In the genomic region with DNA sequence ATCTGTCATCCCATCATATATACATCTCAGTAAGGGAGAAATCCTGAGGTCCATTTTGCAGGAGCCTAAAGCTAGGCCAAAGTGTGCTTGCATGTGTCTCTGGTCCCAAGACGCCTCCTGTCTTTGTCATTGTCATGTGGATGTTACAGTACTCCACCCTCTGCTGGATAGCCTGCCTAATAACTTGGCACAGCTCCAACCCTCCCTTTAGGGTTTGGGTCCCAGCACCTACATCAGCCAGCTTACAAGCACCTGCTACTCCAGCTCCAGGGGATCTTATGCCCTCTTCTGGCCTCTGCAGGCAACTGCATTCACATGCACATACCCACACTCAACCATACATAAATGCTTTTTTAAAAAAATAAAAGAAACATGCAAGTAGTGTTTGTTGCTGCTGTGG, we compare ENCODE assay signal across 25 mouse cellular contexts. TPM values are rescaled to one million over a fixed set of nuclear protein-coding genes. Genes with fewer than 3 reads are reported as not detected.
DNase-seq lines count a peak whose midpoint lies in the region; ATAC-seq and TF ChIP-seq lines count a peak whose summit lies in the region.
"Had no signal": no experiment of that assay in that cellular context is flagged by ENCODE, and none has a peak within 500 bp of the region (broad histone marks: within the 10 kb centered on the region; RNA-seq: fewer than 3 reads in every experiment).

No protein-coding gene starts in this region.

- no peak overlapping the region for H3K4me3 ChIP-seq in layer of hippocampus, adult 2 months
- no peak overlapping the region for H3K4me3 ChIP-seq in thymus, adult 2 months (ENCODE audit: control insufficient read depth, insufficient read depth, low read length)
- H3K4me3 ChIP-seq in ES-Bruce4 (ENCODE audit: low read depth, low read length): no peak overlapping the region
- H3K4me3 ChIP-seq in midbrain, embryonic 10.5 days: no peak overlapping the region
- H3K4me3 ChIP-seq: embryonic facial prominence, embryonic 15.5 days; hindbrain, embryonic 12.5 days; limb, embryonic 15.5 days; neural tube, embryonic 12.5 days had no signal

- no peaks in the 10 kb centered on the region for H3K9me3 ChIP-seq in ES-Bruce4 (replicated peaks; ENCODE audit: control insufficient read depth, insufficient read depth, low read length, poor library complexity, severe bottlenecking)
- H3K9me3 ChIP-seq in midbrain, embryonic 10.5 days (replicated peaks): peaks cover 7% of the 10 kb centered on the region; the same call in 1 of the 2 replicates
- H3K9me3 ChIP-seq: embryonic facial prominence, embryonic 15.5 days; hindbrain, embryonic 12.5 days; limb, embryonic 15.5 days; neural tube, embryonic 12.5 days had no signal

- H3K9ac ChIP-seq in ES-Bruce4 (ENCODE audit: low read depth, poor library complexity, severe bottlenecking): no peak overlapping the region
- H3K9ac ChIP-seq: embryonic facial prominence, embryonic 15.5 days; hindbrain, embryonic 12.5 days; limb, embryonic 15.5 days; neural tube, embryonic 12.5 days had no signal

- H3K27me3 ChIP-seq in thymus, adult 2 months (ENCODE audit: control insufficient read depth, insufficient read depth, low read length): no peaks in the 10 kb centered on the region
- H3K27me3 ChIP-seq in ES-Bruce4 (ENCODE audit: control insufficient read depth, insufficient read depth, low read length, poor library complexity, severe bottlenecking): no peaks in the 10 kb centered on the region
- peaks cover 4% of the 10 kb centered on the region; the same call in 1 of the 2 replicates for H3K27me3 ChIP-seq in midbrain, embryonic 10.5 days (ENCODE audit: low read depth, poor library complexity, severe bottlenecking)
- H3K27me3 ChIP-seq: neural tube, embryonic 12.5 days had no signal

- H3K27ac ChIP-seq in layer of hippocampus, adult 2 months: no peak overlapping the region
- no peak overlapping the region for H3K27ac ChIP-seq in thymus, adult 2 months (ENCODE audit: control insufficient read depth, insufficient read depth, low read length)
- no peak overlapping the region for H3K27ac ChIP-seq in ES-Bruce4 (ENCODE audit: insufficient read depth, low read length)
- no peak overlapping the region for H3K27ac ChIP-seq in midbrain, embryonic 10.5 days (replicated peaks)
- H3K27ac ChIP-seq: embryonic facial prominence, embryonic 15.5 days; hindbrain, embryonic 12.5 days; limb, embryonic 15.5 days; neural tube, embryonic 12.5 days had no signal

- no peak for ATAC-seq in megakaryocyte progenitor cell, adult 5-6 weeks (replicated peaks; ENCODE audit: poor library complexity)
- ATAC-seq: inflammation-experienced regulatory T-cells, adult 6 months had no signal

- TF ChIP-seq CTCF in layer of hippocampus, adult 2 months (conservative IDR thresholded peaks at IDR 0.05): 0 out of 2 replicates have a peak, but pooled peaks have one; percentile 21
- TF ChIP-seq CTCF in thymus, adult 2 months (IDR thresholded peaks at IDR 0.05; ENCODE audit: borderline replicate concordance, control insufficient read depth, extremely low read depth, insufficient read depth, low read length, poor library complexity): no peak
- TF ChIP-seq CTCF in ES-Bruce4 (IDR thresholded peaks at IDR 0.05; ENCODE audit: low read depth, low read length): peak; percentile 36
- 0 out of 2 replicates have a peak, but pooled peaks have one; percentile 3 for TF ChIP-seq CTCF in brain, embryonic 14.5 days (IDR thresholded peaks at IDR 0.05; ENCODE audit: borderline replicate concordance, extremely low read depth, insufficient read depth, insufficient read length)

- no peak for TF ChIP-seq EP300 in ES-Bruce4 (IDR thresholded peaks at IDR 0.05; ENCODE audit: insufficient read depth, low read depth, low read length)

- no peak for DNase-seq in layer of hippocampus, adult 2 months (ENCODE audit: low spot score in 2 of 2)
- DNase-seq in layer of hippocampus, postnatal 10 days (ENCODE audit: low spot score in 2 of 2): no peak
- peak; percentile 4 for DNase-seq in thymus, adult 2 months
- no peak for DNase-seq in thymus, postnatal 0 days (ENCODE audit: low spot score)
- DNase-seq in brain, embryonic 14.5 days (ENCODE audit: low read depth): no peak
- no peak for DNase-seq in midbrain, embryonic 10.5 days (ENCODE audit: low spot score)
- DNase-seq: adrenal gland, adult 8-10 months; cerebellum, adult 9-11 months; embryo, embryonic 11 days; heart, postnatal 10 days; layer of hippocampus, postnatal 36 days; lung, adult 2 months; lung, postnatal 36 days had no signal

- whole genome bisulfite sequencing in thymus, adult 2 months: 100% methylated on average over 1 of the region's 1 CpGs
- 86% methylated on average over 1 of the region's 1 CpGs for WGBS in midbrain, embryonic 10.5 days

- no peak for TF ChIP-seq POLR2A in thymus, adult 2 months (IDR thresholded peaks at IDR 0.05; ENCODE audit: control insufficient read depth, extremely low read depth, insufficient read depth, low read length, poor library complexity)
- no peak for TF ChIP-seq POLR2A in ES-Bruce4 (IDR thresholded peaks at IDR 0.05; ENCODE audit: insufficient read depth, low read length)
- TF ChIP-seq POLR2A in brain, embryonic 14.5 days (IDR thresholded peaks at IDR 0.05; ENCODE audit: borderline replicate concordance, extremely low read depth, insufficient read depth, insufficient read length, poor library complexity, severe bottlenecking): no peak

- no peaks in the 10 kb centered on the region for H3K36me3 ChIP-seq in thymus, adult 2 months (ENCODE audit: control insufficient read depth, insufficient read depth, low read length)
- no peaks in the 10 kb centered on the region for H3K36me3 ChIP-seq in ES-Bruce4 (ENCODE audit: control insufficient read depth, insufficient read depth, low read length, poor library complexity, severe bottlenecking)
- H3K36me3 ChIP-seq in midbrain, embryonic 10.5 days: no peaks in the 10 kb centered on the region
- H3K36me3 ChIP-seq: embryonic facial prominence, embryonic 15.5 days; hindbrain, embryonic 12.5 days; limb, embryonic 15.5 days; neural tube, embryonic 12.5 days had no signal

- H3K4me1 ChIP-seq in thymus, adult 2 months (replicated peaks; ENCODE audit: control insufficient read depth, insufficient read depth, low read length): no peaks in the 10 kb centered on the region
- no peaks in the 10 kb centered on the region for H3K4me1 ChIP-seq in ES-Bruce4 (ENCODE audit: control insufficient read depth, insufficient read depth, low read length)
- peaks cover 12% of the 10 kb centered on the region for H3K4me1 ChIP-seq in midbrain, embryonic 10.5 days
- H3K4me1 ChIP-seq: embryonic facial prominence, embryonic 15.5 days; hindbrain, embryonic 12.5 days; limb, embryonic 15.5 days; neural tube, embryonic 12.5 days had no signal

RNA-seq across cellular contexts. Expression of gene Foxb1, which starts 12.8 kb away (rescaled TPM):
- not detected for total RNA-seq in layer of hippocampus, adult 2 months (2021)
- under 1 TPM in 1 of 2 experiments, not detected in 1; 0.11 TPM for total RNA-seq in layer of hippocampus, postnatal 10 days (2021)
- 1.0 and 1.7 TPM in 2 replicates for polyA plus RNA-seq in thymus, adult 2 months (2012; rRNA removed)
- 0.51 and 0.70 TPM in 2 replicates for polyA plus RNA-seq in thymus, postnatal 0 days (2015; fragmentation: Nextera tagmentation; extraction: Ambion mirVana)
- polyA plus RNA-seq in ES-Bruce4 (2011; ENCODE audit: insufficient read depth, insufficient read length, low read depth, missing spikeins): 0.52 and 0.60 TPM in 2 replicates
- 10.1 and 14.1 TPM in 2 replicates for polyA plus RNA-seq in brain, embryonic 14.5 days (2012; rRNA removed)
- total RNA-seq in megakaryocyte progenitor cell, adult 5-6 weeks (2015): not detected in 2 replicates
- total RNA-seq in megakaryocyte progenitor cell, adult 5-6 weeks (2017): not detected in 2 replicates
- polyA plus RNA-seq in midbrain, embryonic 10.5 days (2016; fragmentation: Nextera tagmentation; extraction: Ambion mirVana): 13.0 and 15.1 TPM in 2 replicates
- total RNA-seq: adrenal gland, adult 8-10 months; gastrocnemius, adult 18-20 months; granulocyte monocyte progenitor cell, adult 5-6 weeks; heart, postnatal 10 days; layer of hippocampus, postnatal 36 days; left cerebral cortex, postnatal 25 days had no signal
- polyA plus RNA-seq: embryonic facial prominence, embryonic 15.5 days; heart, embryonic 11.5 days; inflammation-experienced regulatory T-cells, adult 6 months; limb, embryonic 15.5 days; lung, adult 2 months; small intestine, adult 2 months had no signal
